Mouse (Mus musculus) frontal cortex, postnatal 10 days (tissue): ENCODE results near the gene Shq1.

Experiments used
- DNase-seq, 2 experiments: peaks; one replicate each; pipeline ENCODE4 v3.0.0; 2022; ENCODE audit warnings: low spot score in 2 of 2, mixed read lengths in 1 of 2

Shq1 gene

GRCm38 (mm10) chr6:100606805-100607204, 64.2 kb downstream of the Shq1 start:
- DNase-seq, result no peak

- DNase-seq, result no peak
Observed at GRCm38 (mm10) chr6:100603702-100604101, 67.3 kb downstream of the Shq1 start.

- no peak for DNase-seq
Observed at GRCm38 (mm10) chr6:100601634-100602033, 69.3 kb downstream of the Shq1 start.

- no peak for DNase-seq
Observed at GRCm38 (mm10) chr6:100593857-100594256, 77.1 kb downstream of the Shq1 start.

- no peak for DNase-seq
Observed at GRCm38 (mm10) chr6:100592991-100593390, 78.0 kb downstream of the Shq1 start.

GRCm38 (mm10) chr6:100590602-100591001, 80.4 kb downstream of the Shq1 start:
- DNase-seq, result no peak

GRCm38 (mm10) chr6:100588876-100589275, 82.1 kb downstream of the Shq1 start:
- no peak for DNase-seq

- DNase-seq, result no peak
Observed at GRCm38 (mm10) chr6:100586758-100587157, 84.2 kb downstream of the Shq1 start.

GRCm38 (mm10) chr6:100581951-100582350, 89.0 kb downstream of the Shq1 start:
- DNase-seq, result no peak

GRCm38 (mm10) chr6:100581056-100581455, 89.9 kb downstream of the Shq1 start:
- DNase-seq, result no peak

GRCm38 (mm10) chr6:100577590-100577989, 93.4 kb downstream of the Shq1 start:
- no peak for DNase-seq

GRCm38 (mm10) chr6:100576171-100576570, 94.8 kb downstream of the Shq1 start:
- no peak for DNase-seq

- DNase-seq, result no peak
Observed at GRCm38 (mm10) chr6:100566774-100567173, 104.2 kb downstream of the Shq1 start.

GRCm38 (mm10) chr6:100564516-100564915, 106.4 kb downstream of the Shq1 start:
- no peak for DNase-seq

GRCm38 (mm10) chr6:100563552-100564341, 107.2 kb downstream of the Shq1 start:
- peak; percentile 76 to 84 for DNase-seq

GRCm38 (mm10) chr6:100562719-100563551, 108.0 kb downstream of the Shq1 start:
- DNase-seq, result peak; percentile 52

- peak; percentile 54 to 61 for DNase-seq
Observed at GRCm38 (mm10) chr6:100558057-100558456, 112.9 kb downstream of the Shq1 start.

- no peak for DNase-seq
Observed at GRCm38 (mm10) chr6:100542154-100542997, 128.6 kb downstream of the Shq1 start.

- no peak for DNase-seq
Observed at GRCm38 (mm10) chr6:100539698-100540097, 131.3 kb downstream of the Shq1 start.

GRCm38 (mm10) chr6:100538570-100538969, 132.4 kb downstream of the Shq1 start:
- DNase-seq, result no peak

GRCm38 (mm10) chr6:100537987-100538386, 133.0 kb downstream of the Shq1 start:
- no peak for DNase-seq

- DNase-seq, result no peak
Observed at GRCm38 (mm10) chr6:100537042-100537441, 133.9 kb downstream of the Shq1 start.
